Mouse (Mus musculus): ENCODE data around the gene Bscl2.
"Not testable (repeated sequence)": the region's sequence is repeated elsewhere in the genome, so short reads cannot be mapped to it uniquely, and the experiment has no call there.

Gene Bscl2

DNA sequence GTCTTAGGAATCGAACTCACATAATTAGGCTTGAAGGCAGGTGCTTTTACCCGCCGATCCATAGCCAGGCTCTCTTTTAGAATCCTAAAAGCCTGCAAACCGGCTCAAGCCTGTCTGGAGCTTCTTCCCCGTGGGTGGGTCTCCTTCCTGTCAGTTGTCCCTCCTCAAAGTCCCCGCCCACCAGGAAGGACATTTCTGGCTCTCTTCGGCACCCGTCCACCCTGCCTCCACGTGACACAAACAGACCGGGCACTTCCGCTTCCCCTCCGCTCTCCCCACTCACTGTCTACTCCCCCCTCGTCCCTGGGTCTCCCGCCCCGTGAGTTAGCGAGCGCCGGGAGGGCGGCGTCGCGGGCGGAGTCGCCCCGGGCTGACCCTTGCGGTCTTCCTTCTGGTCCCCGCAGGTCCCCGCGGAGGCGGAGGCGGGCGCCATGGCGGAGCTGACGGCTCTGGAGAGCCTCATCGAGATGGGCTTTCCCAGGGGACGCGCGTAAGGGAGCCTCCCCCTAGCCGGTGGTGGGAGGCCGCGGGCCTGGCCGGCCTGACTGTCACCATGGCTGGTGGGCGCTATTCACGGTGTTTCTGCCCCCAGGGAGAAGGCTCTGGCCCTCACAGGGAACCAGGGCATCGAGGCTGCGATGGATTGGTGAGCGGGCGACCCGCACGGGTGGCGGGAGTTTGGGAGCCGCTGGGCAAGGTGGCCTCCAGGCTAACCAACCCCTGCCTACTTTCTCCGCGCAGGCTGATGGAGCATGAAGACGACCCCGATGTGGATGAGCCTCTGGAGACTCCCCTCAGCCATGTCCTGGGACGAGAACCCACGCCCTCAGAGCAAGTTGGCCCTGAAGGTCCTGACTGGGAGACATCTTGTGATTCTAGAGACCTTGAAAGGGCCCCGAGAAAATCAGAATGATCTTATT, 34.3 kb downstream of the Bscl2 start, which contains the start of gene Ubxn1:
TSS of gene Ubxn1 (plus strand) at position 230 of the 920 bp plus-strand sequence.
- DNase-seq (ENCODE audit: low spot score in 2 of 2), result peak; percentile 87 to 90

DNA sequence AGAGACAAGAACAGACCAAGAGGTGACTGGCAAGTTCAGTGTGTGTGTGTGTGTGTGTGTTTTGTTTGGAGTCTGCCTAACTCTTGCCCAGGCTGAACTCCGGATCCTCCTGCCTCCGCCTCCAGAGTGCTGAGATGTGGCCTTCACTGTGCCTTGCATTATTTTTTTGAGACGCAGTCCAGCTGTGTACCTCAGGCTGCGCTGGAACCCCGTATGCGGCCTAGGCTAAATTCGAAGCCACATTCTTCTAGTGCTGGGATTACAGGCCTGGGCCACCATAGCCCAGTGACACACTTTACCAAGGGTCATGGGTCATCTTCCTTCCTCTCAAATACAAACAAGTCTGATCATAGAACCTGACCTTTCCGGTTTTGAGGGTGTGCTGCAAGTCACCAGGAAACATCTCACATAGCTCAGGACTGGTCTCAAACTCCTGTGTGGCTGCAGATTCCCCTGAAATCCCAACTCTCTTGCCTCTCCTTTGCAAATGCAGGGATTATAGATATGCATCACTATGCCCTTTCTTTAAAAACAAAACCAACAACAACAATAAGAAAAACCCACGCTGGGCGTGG, 35.1 kb downstream of the Bscl2 start:
- DNase-seq (ENCODE audit: low spot score in 2 of 2), result no peak

DNA sequence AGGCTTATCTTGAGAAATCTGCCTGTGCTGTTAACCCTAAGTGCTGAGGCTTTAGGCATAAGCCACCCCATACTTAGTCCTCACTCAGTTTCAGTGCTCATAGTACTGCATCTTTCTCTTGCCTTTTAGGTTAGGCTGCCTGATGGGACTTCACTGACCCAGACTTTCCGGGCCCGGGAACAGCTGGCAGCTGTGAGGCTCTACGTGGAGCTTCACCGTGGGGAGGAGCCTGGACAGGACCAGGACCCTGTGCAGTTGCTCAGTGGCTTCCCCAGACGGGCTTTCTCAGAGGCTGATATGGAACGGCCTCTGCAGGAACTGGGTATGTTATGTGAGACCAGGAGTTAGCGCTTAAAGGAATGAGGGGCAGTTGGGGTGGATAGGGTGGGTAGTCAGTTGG, 37.8 kb downstream of the Bscl2 start:
- no peak for DNase-seq (ENCODE audit: low spot score in 2 of 2)

DNA sequence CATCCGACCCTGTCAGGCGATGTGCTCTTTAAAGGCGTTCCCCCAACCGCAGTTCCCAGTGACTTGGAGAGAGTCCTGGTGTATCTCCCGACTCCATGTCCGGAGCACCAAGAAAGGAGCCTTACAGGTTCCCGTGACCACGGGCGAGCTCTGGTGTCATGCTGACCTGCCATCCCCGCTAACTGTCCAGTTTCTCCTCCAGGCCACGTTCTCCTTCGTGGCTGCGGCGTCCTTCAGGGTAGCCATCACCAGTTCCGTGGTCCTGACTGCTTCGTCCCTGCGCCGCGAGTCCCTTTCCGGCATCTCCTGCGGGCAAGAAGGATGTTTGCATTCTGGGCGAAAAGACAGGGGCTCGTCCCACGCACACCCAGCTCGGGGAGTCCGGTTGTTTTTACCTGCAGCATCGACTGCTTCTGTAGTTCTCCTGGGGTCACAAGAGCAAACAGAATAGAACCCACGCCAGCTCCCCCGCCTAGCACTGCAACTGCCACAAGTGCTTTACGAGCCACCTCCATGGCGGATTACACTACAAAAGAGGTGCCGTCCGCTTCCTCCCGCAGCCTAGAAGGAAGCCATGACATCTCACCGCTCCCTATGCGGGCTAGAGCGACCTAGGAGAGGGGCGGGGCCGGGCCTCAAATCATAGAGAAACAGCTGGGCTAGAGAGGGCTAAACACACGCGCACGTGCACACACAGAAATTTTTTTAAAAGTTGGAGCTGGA, 43.2 kb downstream of the Bscl2 start, which contains the start of gene Uqcc3:
TSS of gene Uqcc3 (minus strand) at position 613 of the 723 bp plus-strand sequence.
- peak; percentile 83 to 87 for DNase-seq (ENCODE audit: low spot score in 2 of 2)

DNA sequence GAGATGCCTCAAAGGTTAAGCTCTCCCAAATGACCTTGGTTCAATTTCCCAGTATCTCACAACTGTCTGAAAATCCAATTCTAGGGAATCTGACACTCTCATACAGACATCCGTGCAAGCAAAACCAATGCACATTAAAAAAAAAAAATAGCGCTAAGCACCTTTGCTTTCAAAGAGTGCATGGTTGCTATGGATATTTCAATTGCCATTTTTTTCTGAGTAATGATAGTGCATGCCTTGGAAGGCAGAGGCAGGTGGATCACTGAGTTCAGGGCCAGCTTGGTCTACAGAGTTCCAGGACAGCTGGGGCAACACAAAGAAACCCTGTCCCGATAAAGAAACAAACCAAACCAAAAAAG, 43.7 kb downstream of the Bscl2 start:
- no peak for DNase-seq (ENCODE audit: low spot score in 2 of 2)

DNA sequence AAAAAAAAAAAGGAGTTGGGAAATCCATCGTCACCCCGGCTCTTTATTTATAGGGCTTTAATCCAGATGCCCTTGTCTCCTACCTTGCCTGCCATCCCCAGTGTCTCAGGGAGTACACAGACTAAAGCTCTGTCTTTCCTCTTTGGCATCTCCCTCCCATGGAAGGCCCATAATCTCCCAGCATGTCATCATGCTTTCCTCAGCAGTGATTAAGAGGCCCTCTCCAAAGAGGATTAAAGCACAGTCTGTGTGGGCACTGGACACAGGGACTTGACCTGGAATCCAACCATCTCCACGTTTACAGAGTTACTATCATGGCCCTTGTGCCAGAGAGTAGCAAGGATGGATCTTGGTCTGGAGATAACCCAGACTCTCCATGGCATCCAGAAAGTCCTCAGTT, 46.3 kb downstream of the Bscl2 start, which contains the start of the genes Lbhd1 and Gm49403:
TSS of gene Lbhd1 (plus strand) at position 117 of the 400 bp plus-strand sequence.
TSS of gene Gm49403 (plus strand) at position 315 of the 400 bp plus-strand sequence.
- DNase-seq (ENCODE audit: low spot score in 2 of 2), result no peak

DNA sequence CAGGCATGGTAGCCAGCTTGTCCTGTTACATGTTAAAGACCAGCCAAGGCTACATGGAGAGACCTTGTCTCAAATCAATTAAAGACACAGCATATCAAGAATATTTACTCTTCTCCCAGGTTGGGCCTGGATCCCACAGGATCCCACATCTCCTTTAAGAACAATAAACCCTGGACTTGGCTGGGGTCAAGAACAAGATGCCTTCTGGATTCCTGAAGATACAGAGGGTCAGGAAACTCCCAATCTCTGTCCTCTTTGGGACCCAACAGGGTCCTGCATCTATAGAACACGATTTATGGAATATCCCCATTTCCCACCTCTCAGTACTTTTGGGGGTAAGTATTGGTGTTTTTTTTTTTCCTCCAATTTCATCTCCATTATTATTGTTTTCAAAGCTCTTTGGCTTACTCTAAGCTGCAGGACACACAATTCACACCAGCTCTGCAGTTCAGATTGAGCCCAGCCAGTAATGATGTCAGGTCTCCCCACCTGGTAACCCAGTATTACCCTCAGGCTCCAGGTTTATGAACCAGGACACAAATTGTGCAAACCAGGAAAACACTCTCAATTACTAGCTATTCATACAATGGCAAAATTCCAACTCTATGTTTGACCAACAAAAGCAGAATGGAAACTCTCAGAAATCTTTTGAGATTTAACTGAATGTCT, 49.8 kb downstream of the Bscl2 start:
- no peak for DNase-seq (ENCODE audit: low spot score in 2 of 2)

DNA sequence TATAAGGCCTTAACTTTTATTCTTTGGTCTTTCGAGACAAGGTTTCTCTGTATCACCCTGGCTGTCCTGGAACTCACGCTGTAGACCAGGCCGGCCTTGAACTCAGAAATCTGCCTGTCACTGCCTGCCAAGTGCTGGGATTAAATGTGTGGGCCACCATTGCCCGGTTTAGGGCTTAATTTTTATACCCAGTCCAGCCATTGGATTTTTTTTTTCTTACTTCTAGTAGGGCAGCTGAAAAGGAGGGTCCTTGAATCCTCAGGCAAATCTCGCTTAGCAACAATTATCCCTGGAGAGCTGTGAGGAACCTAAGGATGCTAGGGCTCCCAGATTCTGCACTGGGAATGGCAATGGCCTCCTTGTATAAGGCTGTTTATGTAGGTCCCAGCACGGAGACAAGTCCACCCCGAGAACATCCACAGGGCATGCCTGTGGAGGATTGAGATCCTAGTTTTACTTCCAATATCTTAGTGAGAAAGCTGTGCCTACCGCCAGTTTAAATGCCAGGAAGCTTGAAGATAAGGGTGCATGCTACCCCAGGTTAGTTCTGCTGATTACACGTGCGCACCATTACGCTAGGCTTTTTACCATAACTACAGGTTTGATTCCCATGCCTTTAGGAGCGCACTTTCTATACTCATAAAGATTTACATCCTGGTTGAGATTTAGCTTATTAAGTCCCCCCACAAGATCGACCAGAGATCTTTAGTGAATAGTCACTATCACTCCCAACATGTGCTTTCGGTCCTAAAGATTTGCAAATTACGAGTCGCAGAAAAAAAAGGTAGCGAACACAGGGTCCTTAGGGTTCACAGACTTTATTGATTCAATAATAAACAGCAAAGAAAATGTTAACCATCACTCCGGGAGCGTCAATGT, 50.6 kb downstream of the Bscl2 start:
- no peak for DNase-seq (ENCODE audit: low spot score in 2 of 2)

DNA sequence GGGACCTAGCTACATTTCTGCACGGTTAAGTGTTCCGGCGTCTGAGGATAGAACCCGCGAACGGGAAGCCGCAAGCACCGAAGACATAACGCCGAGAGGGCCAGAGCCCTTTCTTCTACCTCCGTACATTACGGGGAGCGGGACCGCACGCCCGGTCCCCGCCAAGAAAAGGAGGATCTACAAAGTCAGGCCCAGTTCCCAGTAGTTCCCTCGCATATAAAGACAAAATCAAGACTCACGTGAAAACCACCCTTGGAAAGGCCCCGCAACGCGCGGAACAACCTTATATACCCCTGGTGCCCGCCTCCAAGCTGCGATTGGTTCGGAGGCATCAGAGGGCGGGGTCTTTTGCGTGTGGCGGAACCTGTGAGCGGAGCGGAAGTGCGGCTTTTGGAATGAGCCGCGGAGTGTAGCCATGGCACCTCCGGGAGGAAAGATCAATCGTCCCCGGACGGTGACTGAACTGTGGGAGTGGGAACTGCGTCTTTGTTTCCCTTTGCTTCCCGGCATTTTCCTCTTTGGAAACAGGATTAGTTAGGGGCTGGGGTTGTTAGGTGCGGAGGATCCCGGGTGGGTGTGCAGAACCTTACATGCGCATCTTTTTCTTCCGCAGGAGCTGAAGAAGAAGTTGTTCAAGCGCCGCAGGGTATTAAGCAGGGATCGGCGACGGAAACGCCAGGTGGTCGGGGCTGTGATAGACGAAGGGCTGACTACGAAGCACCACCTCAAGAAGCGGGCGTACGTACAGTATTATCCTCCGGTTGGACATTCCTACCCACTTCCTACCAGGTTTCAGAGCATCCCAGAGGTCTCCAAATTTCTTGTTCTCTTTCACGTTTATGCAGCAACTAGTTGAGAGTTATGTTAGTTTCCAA, 51.5 kb downstream of the Bscl2 start, which contains the start of the genes 1810009A15Rik and Gm49416:
TSS of gene 1810009A15Rik (plus strand) at position 343 of the 875 bp plus-strand sequence.
TSS of gene Gm49416 (plus strand) at position 416 of the 875 bp plus-strand sequence.
- peak; percentile 88 to 93 for DNase-seq (ENCODE audit: low spot score in 2 of 2)

DNA sequence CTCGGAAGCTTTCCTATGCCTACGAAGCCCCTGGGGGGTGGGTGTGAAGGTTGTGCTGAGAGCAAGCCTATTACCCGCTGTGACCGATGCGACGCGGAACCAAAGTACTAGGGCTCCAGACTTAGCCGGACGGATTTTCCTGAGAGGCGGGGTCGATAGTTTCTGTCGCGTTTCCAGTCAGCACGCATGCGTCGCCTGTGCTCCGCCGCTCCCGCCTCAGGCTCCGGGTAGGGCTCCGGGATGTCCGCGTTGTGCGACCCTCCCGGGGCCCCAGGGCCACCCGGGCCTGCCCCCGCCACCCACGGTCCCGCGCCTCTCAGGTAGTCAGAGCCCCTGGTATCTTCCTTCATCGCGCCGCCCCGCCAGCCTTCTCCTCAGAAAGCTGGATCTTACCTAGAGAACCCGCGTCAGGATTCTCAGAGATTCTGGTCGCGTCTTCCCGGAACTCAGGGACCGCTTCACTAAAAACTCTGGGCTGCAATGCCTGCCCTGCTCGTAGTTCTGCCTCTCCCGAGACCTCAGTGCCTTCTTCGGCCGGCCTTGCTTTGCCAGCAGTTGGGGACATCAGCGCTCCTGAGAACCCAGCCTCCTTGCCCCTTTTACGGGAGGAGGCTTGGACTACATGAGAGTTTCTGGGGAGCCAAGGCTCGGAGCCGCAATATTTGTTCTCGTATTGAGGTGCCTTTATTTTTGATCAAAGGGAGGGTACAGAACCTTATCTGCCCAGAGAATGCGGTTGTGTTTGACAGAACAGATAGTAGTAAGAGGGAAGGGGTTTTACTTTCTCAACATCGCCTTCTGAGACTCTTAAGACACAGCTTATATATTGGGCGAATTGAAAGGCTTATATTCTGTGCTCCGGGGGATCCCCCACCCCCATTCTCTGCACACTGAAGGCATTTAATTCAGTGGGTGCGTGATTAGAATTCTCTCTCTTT, 55.8 kb downstream of the Bscl2 start, which contains the start of gene Ints5:
TSS of gene Ints5 (plus strand) at position 177 of the 938 bp plus-strand sequence.
- peak; percentile 80 to 83 for DNase-seq (ENCODE audit: low spot score in 2 of 2)

DNA sequence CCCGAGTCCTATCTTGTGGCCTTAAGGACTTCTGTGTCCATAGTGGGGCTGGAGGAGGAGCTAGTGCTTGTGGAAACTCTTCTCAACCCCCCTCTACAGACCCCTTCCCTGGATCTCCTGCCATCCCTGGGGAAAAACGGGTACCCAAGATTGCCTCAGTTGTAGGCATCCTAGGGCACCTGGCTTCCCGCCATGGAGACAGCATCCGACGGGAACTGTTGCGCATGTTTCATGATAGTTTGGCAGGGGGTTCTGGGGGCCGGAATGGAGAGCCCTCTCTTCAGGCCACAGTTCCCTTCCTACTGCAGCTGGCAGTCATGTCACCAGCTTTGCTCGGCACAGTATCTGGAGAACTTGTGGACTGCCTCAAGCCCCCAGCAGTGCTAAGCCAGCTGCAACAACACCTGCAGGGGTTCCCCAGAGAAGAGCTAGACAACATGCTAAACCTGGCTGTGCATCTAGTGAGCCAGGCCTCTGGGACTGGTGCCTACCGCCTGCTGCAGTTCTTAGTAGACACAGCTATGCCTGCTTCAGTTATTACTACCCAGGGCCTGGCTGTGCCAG, 58.2 kb downstream of the Bscl2 start:
- no peak for DNase-seq (ENCODE audit: low spot score in 2 of 2)

DNA sequence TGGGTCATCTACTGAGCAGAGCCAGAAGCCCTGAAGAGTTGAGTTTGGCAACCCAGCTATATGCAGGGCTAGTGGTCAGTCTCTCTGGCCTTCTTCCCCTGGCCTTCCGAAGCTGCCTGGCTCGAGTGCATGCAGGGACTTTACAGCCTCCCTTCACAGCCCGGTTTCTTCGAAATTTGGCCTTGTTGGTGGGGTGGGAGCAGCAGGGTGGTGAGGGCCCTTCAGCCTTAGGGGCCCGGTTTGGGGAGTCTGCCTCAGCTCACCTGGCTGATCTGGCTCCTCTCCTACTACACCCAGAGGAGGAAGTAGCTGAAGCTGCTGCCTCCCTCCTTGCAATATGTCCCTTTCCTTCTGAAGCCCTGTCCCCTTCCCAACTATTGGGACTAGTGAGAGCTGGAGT, 59.0 kb downstream of the Bscl2 start:
- not testable (repeated sequence) for DNase-seq (ENCODE audit: low spot score in 2 of 2)

DNA sequence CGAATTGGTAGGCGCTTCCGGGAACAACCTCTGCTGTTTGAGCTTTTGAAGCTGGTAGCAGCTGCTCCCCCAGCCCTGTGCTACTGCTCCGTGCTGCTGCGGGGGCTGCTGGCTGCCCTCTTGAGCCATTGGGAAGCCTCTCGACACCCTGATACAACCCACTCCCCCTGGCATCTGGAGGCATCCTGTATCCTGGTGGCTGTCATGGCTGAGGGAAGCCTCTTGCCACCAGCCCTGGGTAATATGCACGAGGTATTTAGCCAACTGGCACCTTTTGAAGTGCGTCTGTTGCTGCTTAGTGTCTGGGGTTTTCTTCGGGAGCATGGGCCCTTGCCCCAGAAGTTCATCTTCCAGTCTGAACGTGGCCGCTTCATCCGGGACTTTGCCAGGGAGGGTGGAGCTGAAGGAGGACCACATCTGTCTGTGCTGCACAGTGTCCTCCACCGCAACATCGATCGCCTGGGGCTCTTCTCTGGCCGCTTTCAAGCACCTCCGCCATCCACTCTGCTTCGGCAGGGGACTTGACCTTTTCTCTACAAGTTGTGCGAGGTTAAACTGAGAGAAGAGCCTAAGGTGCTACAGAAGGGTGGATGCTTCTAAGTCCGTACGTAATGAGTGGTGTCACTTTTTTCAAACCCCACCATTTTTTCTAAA, 60.1 kb downstream of the Bscl2 start:
- DNase-seq (ENCODE audit: low spot score in 2 of 2), result peak in 1 of 2 experiments; percentile 16

DNA sequence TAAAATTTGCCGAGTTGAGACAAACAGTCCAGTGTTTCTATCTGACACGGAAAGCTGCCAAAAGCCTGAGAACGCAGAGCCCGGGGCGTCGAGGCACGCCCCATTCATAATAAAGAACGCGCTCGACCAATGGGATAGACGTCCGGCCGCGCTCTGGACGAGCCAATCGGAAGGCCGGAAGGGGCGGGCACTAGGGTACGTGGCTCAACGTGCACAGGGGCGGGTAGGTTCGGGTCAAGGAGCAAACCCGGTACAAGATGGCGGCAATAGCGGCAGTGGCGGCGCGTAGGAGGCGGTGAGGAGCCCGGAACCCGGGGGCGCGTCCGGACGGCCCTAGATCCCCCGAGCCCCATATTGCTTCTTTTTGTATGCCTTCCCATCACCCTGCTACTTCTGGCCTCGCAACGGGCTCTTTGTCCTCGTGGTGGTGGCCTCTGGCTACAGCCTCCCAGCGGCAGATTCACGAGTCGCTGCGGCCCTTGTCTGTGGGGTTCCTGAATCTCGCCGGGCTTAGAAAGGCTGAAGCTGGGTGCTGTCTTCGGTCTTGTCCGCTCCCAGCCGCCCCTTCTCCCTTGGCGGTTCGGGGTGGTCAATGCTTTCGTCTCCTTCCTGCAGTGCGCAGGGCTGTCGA, 60.7 kb downstream of the Bscl2 start, which contains the start of gene Ganab:
TSS of gene Ganab (plus strand) at position 207 of the 631 bp plus-strand sequence.
- DNase-seq (ENCODE audit: low spot score in 2 of 2), result peak; percentile 91 to 94

Measured in spleen, postnatal 14 days (tissue).